Comparison of ENCODE assay signal across 8 mouse cellular contexts in genomic region chr2:147085072-147085870, GRCm38 (mm10). TPM values are rescaled to one million over a fixed set of nuclear protein-coding genes. Genes with fewer than 3 reads are reported as not detected.
DNase-seq lines count a peak whose midpoint lies in the region; ATAC-seq and TF ChIP-seq lines count a peak whose summit lies in the region.

Gene Nkx2-4, minus strand, starts transcription at chr2:147085445.

- peak within 1 kb of the TSS; percentile 56 for H3K4me2 ChIP-seq in kidney, embryonic 16.5 days (replicated peaks; ENCODE audit: low read depth, low read length)
- H3K4me2 ChIP-seq in liver, embryonic 13.5 days, result peak within 1 kb of the TSS; percentile 60
- H3K4me2 ChIP-seq in stomach, postnatal 0 days (replicated peaks; ENCODE audit: low read depth), result peak within 1 kb of the TSS; percentile 57

- DNase-seq in kidney, adult 8-10 months, result no peak
- DNase-seq in hindbrain, embryonic 10.5 days (ENCODE audit: low spot score), result peak; percentile 53
- DNase-seq in liver, embryonic 13.5 days, result no peak
- DNase-seq in stomach, postnatal 0 days (ENCODE audit: low spot score), result peak; percentile 24
- no peak for DNase-seq in left cerebral cortex, postnatal 25 days (ENCODE audit: low spot score in 2 of 2)

- H3K27me3 ChIP-seq in kidney, embryonic 16.5 days (ENCODE audit: insufficient read depth, low read length), result peaks cover 65% of the 10 kb centered on the region
- H3K27me3 ChIP-seq in hindbrain, embryonic 10.5 days (ENCODE audit: insufficient read depth, poor library complexity, severe bottlenecking), result peaks cover 98% of the 10 kb centered on the region
- H3K27me3 ChIP-seq in liver, embryonic 13.5 days, result peaks cover 73% of the 10 kb centered on the region
- H3K27me3 ChIP-seq in stomach, postnatal 0 days (ENCODE audit: control insufficient read depth, insufficient read depth, low read length), result peaks cover 11% of the 10 kb centered on the region

- peaks cover 13% of the 10 kb centered on the region; the same call in 1 of the 2 replicates for H3K4me1 ChIP-seq in kidney, embryonic 16.5 days (ENCODE audit: insufficient read depth, low read length)
- no peaks in the 10 kb centered on the region; the same call in 1 of the 2 replicates for H3K4me1 ChIP-seq in brown adipose tissue, adult 24 weeks (ENCODE audit: control insufficient read depth, insufficient read depth, insufficient read length, low read length)
- H3K4me1 ChIP-seq in hindbrain, embryonic 10.5 days (replicated peaks), result peaks cover 17% of the 10 kb centered on the region
- H3K4me1 ChIP-seq in liver, embryonic 13.5 days (replicated peaks), result peaks cover 18% of the 10 kb centered on the region
- H3K4me1 ChIP-seq in stomach, postnatal 0 days (replicated peaks; ENCODE audit: control insufficient read depth, insufficient read depth), result no peaks in the 10 kb centered on the region

- peak within 1 kb of the TSS; percentile 43 for H3K4me3 ChIP-seq in kidney, embryonic 16.5 days (ENCODE audit: low read length)
- peak within 1 kb of the TSS; percentile 35 for H3K4me3 ChIP-seq in brown adipose tissue, adult 24 weeks (ENCODE audit: insufficient read depth, low read depth, low read length)
- peak within 1 kb of the TSS; percentile 39 for H3K4me3 ChIP-seq in hindbrain, embryonic 10.5 days
- H3K4me3 ChIP-seq in liver, embryonic 13.5 days (replicated peaks), result peak within 1 kb of the TSS; percentile 45
- peak within 1 kb of the TSS; percentile 41 for H3K4me3 ChIP-seq in stomach, postnatal 0 days (ENCODE audit: low read depth, low read length)

- no peak within 1 kb of the TSS for H3K9ac ChIP-seq in kidney, embryonic 16.5 days (replicated peaks; ENCODE audit: low read length)
- H3K9ac ChIP-seq in liver, embryonic 13.5 days, result no peak within 1 kb of the TSS
- H3K9ac ChIP-seq in stomach, postnatal 0 days (ENCODE audit: low read length), result no peak within 1 kb of the TSS

- TF ChIP-seq EP300 in stomach, postnatal 0 days (optimal IDR thresholded peaks at IDR 0.05), result no peak

- TF ChIP-seq CTCF in stomach, postnatal 0 days (IDR thresholded peaks at IDR 0.05; ENCODE audit: low read depth), result no peak

- no peaks in the 10 kb centered on the region for H3K36me3 ChIP-seq in kidney, embryonic 16.5 days (ENCODE audit: insufficient read depth, low read length)
- H3K36me3 ChIP-seq in hindbrain, embryonic 10.5 days, result no peaks in the 10 kb centered on the region
- no peaks in the 10 kb centered on the region for H3K36me3 ChIP-seq in liver, embryonic 13.5 days
- no peaks in the 10 kb centered on the region for H3K36me3 ChIP-seq in stomach, postnatal 0 days (ENCODE audit: control insufficient read depth, insufficient read depth, low read length)

- intact Hi-C loops in left cerebral cortex, postnatal 25 days (cut with DNase I), result loop anchor here (5.0 kb wide), 1 partner anchor 248 kb away; no protein-coding TSS in a partner anchor

- no peaks in the 10 kb centered on the region for H3K9me3 ChIP-seq in kidney, embryonic 16.5 days (ENCODE audit: low read length)
- H3K9me3 ChIP-seq in hindbrain, embryonic 10.5 days, result no peaks in the 10 kb centered on the region
- no peaks in the 10 kb centered on the region for H3K9me3 ChIP-seq in liver, embryonic 13.5 days (replicated peaks)
- no peaks in the 10 kb centered on the region for H3K9me3 ChIP-seq in stomach, postnatal 0 days (ENCODE audit: control insufficient read depth, low read length)

- H3K27ac ChIP-seq in kidney, embryonic 16.5 days (ENCODE audit: low read length), result no peak within 1 kb of the TSS
- H3K27ac ChIP-seq in brown adipose tissue, adult 24 weeks (replicated peaks; ENCODE audit: low read depth, low read length), result no peak within 1 kb of the TSS
- H3K27ac ChIP-seq in hindbrain, embryonic 10.5 days, result peak within 1 kb of the TSS; percentile 35
- H3K27ac ChIP-seq in liver, embryonic 13.5 days, result no peak within 1 kb of the TSS
- no peak within 1 kb of the TSS for H3K27ac ChIP-seq in stomach, postnatal 0 days (replicated peaks)

- under 1% methylated on average over 74 of the region's 82 CpGs for WGBS in kidney, embryonic 16.5 days
- under 1% methylated on average over 82 of the region's 82 CpGs for WGBS in hindbrain, embryonic 10.5 days
- 1% methylated on average over 81 of the region's 82 CpGs for WGBS in liver, embryonic 13.5 days (ENCODE audit: insufficient replicate concordance)
- WGBS in stomach, postnatal 0 days, result under 1% methylated on average over 62 of the region's 82 CpGs

- peak; percentile 52; the same call in 1 of the 2 replicates for ATAC-seq in kidney, embryonic 16.5 days (ENCODE audit: low FRiP score, low TSS enrichment)
- ATAC-seq in liver, embryonic 13.5 days (ENCODE audit: low read depth), result no peak
- 0 out of 2 replicates have a peak, but pooled peaks have one; percentile 38 for ATAC-seq in stomach, postnatal 0 days (ENCODE audit: low FRiP score, low TSS enrichment)
- no peak for ATAC-seq in megakaryocyte progenitor cell, adult 5-6 weeks (replicated peaks; ENCODE audit: poor library complexity)

RNA-seq across cellular contexts. Expression of gene Nkx2-4, which starts in this region (rescaled TPM):
- polyA plus RNA-seq in kidney, embryonic 16.5 days (2015; fragmentation: Nextera tagmentation; extraction: Ambion mirVana), result not detected in 2 replicates
- not detected in 2 replicates for polyA plus RNA-seq in brown adipose tissue, adult 24 weeks (2012; ENCODE audit: insufficient read depth, insufficient read length, missing spikeins)
- 0.17 TPM in 1 of 2 replicates, not detected in the other for polyA plus RNA-seq in hindbrain, embryonic 10.5 days (2016; fragmentation: Nextera tagmentation; extraction: Ambion mirVana)
- polyA plus RNA-seq in liver, embryonic 13.5 days (2015; fragmentation: Nextera tagmentation; extraction: Ambion mirVana), result not detected in 2 replicates
- not detected in 2 replicates for polyA plus RNA-seq in stomach, postnatal 0 days (2015; fragmentation: Nextera tagmentation; extraction: Ambion mirVana)
- total RNA-seq in megakaryocyte progenitor cell, adult 5-6 weeks (2015), result not detected in 2 replicates
- not detected in 2 replicates for total RNA-seq in megakaryocyte progenitor cell, adult 5-6 weeks (2017)
- not detected for total RNA-seq in left cerebral cortex, postnatal 25 days (2021)

Comparison
In these comparisons a context has a peak if more than half of its experiments do, and no peak if none do; other contexts are left out.
1. Peak in ATAC-seq, H3K4me3 ChIP-seq and H3K4me2 ChIP-seq in kidney, embryonic 16.5 days; RNA of the gene not detected or under 1 TPM.
2. Peak in DNase-seq, H3K4me3 ChIP-seq and H3K27ac ChIP-seq in hindbrain, embryonic 10.5 days; RNA of the gene not detected or under 1 TPM.
3. Peak in DNase-seq, ATAC-seq, H3K4me3 ChIP-seq and H3K4me2 ChIP-seq in stomach, postnatal 0 days; RNA of the gene not detected or under 1 TPM.